Mouse (Mus musculus): ENCODE data around the gene Cpsf2.
"Not testable (repeated sequence)": the region's sequence is repeated elsewhere in the genome, so short reads cannot be mapped to it uniquely, and the experiment has no call there.

Gene Cpsf2

GRCm38 (mm10) chr12:101975601-101976571 lies at the start of gene Cpsf2:
Gene Cpsf2, plus strand, starts transcription at chr12:101975988.
- peak; percentile 71 to 75 for DNase-seq (ENCODE audit: low spot score in 2 of 2)

DNA sequence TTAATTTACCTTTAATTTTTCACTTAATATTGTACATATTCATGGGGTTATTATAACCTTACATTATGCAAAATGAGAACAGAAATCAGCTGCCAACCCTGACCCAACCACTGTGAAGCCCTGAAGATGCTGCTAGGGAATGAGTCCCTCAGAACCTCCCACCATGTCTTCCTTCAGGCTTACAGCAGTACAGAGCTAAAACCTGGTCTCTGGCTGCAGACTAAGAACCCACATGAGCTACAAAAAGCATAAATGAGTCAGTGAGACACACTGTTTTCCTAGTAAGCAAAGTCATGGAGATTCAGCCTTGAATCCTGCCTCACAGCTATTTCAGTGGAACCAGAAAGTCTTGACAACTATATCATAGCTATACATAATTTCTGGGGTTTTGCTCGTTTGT lies 47.4 kb upstream of the Cpsf2 start:
- DNase-seq (ENCODE audit: low spot score in 2 of 2), result no peak

GRCm38 (mm10) chr12:101935223-101935622 lies 40.6 kb upstream of the Cpsf2 start:
- DNase-seq (ENCODE audit: low spot score in 2 of 2), result no peak

DNA sequence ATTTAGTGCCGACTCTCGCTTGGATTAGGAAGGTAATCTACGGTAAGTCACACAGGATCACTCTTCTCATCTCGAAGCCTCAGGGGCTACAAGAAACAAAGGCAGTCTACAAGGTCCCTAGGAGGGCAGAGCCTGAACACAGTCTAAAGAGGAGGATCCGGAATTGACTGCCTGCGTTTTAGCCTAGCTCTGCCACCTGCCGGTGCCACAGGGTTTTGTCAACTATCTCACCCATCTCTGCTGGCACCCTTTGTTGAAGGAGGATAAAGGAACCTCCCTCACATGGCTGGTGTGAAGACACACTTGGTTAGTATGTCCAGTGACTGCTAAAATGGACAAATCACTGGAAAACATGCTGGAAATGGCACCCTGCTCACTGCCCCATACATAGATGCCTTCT lies 38.2 kb upstream of the Cpsf2 start:
- DNase-seq (ENCODE audit: low spot score in 2 of 2), result no peak

GRCm38 (mm10) chr12:101947986-101948385 lies 27.8 kb upstream of the Cpsf2 start:
- no peak for DNase-seq (ENCODE audit: low spot score in 2 of 2)

GRCm38 (mm10) chr12:101948801-101949200 lies 27.0 kb upstream of the Cpsf2 start:
- no peak for DNase-seq (ENCODE audit: low spot score in 2 of 2)

GRCm38 (mm10) chr12:101955821-101956220 lies 20.0 kb upstream of the Cpsf2 start:
- DNase-seq (ENCODE audit: low spot score in 2 of 2), result not testable (repeated sequence)

DNA sequence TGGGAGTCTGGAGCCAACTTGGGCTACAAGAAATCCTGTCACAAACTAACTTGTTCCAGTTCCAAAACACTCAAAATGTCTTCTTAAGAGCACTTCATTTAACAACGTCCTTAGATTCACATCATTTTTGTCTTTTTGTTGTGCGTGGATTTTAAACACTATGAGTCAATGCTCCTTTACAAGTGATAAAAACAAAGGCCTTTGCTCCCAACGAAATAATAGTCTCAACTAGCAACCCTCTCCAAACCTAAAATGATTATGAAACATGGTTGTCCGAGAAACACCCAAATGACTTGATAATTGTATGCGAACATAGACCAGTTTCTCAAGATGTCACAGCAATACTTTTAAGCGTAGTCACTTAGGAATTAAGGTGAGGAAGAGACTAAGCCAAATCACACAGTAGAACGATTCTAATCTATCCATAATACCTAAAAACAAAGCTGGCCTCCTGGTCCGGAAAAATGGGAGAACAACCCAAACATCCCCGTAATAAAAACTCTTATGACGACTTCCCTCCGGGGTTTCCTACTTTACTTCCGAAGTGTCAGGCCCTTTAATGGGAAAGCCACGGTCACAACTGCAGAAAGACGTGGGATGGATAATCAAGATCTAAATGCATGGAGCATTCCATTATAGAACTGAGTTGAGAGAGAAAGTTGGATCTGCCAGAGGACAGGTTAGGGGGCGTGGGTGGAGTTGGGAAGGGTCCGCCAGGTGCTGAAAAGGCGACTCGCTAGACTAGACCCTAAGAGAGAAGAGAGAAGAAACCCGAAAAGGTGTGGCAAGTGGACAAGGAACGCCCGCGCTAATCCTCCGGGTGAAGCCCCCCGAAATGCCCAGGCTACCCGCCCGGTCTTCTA lies 18.5 kb upstream of the Cpsf2 start:
- no peak for DNase-seq (ENCODE audit: low spot score in 2 of 2)

DNA sequence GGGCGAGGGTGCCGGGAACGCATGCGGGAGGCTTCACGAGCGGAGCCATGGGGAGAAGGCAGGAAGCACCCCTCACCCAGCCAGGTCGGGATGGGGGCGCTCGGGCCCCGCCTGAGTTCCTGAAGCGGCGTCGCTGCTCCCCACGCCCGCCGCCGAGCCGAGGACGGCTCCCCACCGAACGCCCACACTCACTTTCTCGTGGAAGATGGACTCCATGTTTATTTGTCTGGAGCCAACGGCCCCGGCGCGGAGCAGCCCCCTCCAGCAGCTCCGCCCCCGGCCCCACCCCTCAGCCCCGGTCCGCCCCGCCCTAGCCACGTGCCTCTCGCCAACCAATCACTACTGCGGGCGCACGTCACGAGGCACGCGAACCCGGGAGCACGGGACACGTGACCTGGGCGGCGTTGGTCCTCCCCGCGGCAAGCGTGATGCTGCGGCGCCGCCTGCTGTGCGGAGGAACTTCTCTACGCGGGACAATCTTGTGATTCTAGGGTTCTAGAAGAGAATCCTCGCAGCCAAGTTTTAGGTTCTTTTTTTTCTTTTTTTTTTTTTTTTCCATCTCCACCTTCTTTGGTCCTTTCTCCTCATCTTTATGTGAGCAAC lies 17.7 kb upstream of the Cpsf2 start, which contains the start of gene Atxn3:
Gene Atxn3, minus strand, starts transcription at position 305 of the 603 bp plus-strand sequence.
- DNase-seq (ENCODE audit: low spot score in 2 of 2), result peak; percentile 96

DNA sequence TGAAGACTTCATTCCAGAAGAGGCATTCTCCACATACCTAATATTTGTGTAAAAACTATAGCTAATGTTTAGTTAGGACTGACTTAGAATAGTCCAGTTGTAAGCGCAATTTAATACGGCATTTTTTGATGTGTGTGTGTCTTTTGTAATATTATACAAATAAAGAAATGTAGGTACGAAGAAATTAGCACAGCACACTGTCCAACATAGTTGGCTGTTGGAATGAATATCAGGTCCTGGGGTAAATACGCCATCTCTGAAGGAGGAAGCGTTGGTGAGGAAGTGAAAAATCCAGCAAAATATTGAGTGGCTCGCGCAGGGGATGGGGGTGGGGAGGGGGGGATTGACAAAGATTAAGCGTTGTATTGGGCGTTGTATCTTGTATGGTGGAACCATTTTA lies 17.2 kb upstream of the Cpsf2 start:
- DNase-seq (ENCODE audit: low spot score in 2 of 2), result no peak

DNA sequence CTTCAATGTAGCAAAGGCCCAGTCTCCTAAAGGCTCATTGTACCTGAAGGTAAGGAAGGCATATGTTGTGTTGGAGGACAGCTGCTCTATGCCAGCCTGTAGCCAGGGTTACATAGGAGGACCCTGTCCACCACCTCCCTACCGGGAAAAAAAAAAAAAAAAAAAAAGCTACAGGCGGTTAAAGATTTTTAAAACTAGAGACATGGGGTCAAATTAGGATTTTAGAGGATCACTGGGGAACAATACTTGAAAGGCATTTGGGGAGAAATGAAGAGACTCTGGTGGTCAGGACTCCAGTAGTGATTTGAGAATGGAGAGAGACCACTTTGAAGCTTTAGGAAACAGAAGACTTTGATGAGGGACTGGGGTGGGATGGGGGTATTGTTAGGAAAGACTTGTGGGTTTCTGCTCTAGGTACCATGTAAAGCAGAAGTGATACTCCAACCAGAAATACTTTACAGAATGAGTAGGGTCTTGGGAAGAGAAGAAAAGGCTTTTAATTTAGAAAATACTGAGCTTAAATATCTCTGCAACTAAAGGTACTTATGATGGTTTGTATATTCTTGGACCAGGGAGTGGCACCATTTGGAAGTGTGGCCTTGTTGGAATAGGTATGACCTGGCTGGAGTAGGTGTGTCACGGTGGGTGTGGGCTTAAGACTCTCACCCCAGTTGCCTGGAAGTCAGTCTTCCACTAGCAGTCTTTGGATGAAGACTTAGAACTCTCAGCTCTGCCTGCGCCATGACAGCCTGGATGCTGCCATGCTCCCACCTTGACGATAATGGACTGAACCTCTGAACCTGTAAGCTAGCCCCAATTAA lies 16.6 kb upstream of the Cpsf2 start:
- not testable (repeated sequence) for DNase-seq (ENCODE audit: low spot score in 2 of 2)

GRCm38 (mm10) chr12:101971311-101971710 lies 4.5 kb upstream of the Cpsf2 start:
- no peak for DNase-seq (ENCODE audit: low spot score in 2 of 2)

DNA sequence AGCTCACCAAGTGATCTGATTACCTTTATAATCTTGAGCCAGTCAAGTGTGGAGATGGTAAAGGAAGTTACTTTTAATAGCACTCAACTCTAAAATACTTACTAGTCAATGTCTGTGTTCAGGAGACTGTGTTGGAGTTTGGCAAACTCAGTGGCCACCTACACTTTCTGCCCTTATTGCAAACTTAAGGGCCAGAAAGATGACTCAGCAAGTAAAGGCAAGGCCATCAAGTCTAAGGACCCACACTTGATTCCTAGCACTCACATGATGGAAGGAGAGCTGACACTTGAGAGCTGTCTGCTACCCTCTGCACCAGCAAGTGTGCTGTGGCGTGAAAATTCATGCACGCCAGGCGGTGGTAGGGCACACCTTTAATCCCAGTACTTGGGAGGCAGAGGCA lies 3.6 kb upstream of the Cpsf2 start:
- DNase-seq (ENCODE audit: low spot score in 2 of 2), result no peak

GRCm38 (mm10) chr12:101974571-101974970 lies 1.2 kb upstream of the Cpsf2 start:
- DNase-seq (ENCODE audit: low spot score in 2 of 2), result no peak

DNA sequence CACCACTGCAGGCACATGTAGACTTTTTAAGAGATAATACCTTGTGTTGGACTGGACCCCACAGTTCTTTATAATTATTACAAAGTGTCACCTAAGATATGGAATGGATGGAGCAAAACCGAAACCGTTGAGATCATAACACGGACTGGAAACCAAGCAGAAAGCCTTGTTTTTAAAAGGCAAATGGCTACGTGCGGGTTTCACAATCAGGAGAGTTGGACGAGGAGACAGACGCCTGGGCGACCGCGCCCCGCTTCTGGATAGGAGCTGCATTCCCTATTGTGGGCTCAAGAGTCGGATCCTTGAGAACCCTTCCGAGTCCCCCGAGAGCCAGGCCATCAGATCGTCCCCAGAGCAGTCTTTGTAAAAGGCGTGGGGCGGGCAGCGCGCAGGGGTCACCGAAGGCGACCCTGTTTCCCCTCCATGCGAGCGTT lies 604 bp upstream of the Cpsf2 start:
- no peak for DNase-seq (ENCODE audit: low spot score in 2 of 2)

DNA sequence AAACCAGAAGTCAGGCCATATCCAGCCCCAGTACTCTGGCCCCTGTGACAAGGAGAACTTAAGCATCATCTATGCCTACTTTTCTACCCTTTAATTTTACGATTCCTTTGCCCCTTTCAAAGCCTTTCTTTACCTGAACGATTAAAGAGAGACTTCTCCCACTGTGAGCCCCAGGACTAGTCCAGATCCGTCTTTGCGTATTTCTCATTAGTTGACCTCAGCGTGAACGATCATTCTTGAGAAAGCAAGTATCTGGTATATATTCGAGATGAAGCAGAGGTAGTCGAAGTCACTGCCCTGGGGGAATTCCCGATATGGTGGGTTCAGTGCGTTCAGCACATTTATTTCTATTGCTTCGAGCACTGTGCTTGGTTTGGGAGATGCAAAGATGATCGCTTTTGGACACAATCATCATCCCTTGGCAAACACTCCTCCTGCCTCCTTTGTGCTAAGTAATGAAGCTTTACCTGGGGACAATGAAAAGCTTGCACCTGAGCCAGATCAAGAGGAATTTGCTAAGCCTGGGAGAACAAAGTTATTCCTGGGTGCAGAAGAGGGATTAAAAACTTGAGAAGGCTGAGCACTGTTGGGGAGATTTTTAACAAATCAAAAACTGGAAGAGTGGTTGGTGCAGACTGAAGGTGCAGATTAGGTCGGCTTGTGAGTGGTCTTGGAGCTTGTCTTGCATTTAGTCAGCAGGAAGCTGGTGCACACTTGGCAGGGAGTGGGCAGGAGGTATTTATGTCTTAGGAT lies 1.0 kb downstream of the Cpsf2 start:
- no peak for DNase-seq (ENCODE audit: low spot score in 2 of 2)

GRCm38 (mm10) chr12:101977404-101977915 lies 1.7 kb downstream of the Cpsf2 start:
- no peak for DNase-seq (ENCODE audit: low spot score in 2 of 2)

GRCm38 (mm10) chr12:101978162-101978561 lies 2.4 kb downstream of the Cpsf2 start:
- no peak for DNase-seq (ENCODE audit: low spot score in 2 of 2)

- DNase-seq (ENCODE audit: low spot score in 2 of 2), result no peak
Measured at GRCm38 (mm10) chr12:101978588-101978987, 2.8 kb downstream of the Cpsf2 start.

- no peak for DNase-seq (ENCODE audit: low spot score in 2 of 2)
Measured at GRCm38 (mm10) chr12:101979213-101979750, 3.5 kb downstream of the Cpsf2 start.

Data from thymus, postnatal 10 days (tissue).